Comparison of ENCODE assay signal across 9 mouse cellular contexts in the genomic region with DNA sequence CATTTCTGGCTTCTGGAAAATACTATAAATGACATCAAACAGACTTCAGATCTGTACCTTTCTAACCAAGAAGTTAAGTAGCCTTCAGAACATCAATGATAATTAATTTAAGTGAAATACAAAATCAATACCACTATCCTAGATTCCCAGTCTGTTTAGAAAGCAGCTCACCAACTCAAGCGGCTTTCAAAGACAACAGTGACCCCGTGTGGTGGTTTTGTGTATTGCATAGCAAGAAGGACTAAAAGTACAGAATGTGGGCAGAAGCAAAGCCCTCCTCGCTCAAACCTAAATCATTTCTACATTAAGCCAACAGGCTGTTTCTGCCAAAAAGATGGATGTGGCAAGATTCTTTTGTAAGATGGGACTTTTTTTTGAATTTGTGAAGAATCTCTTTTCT.
DNase-seq lines count a peak whose midpoint lies in the region; ATAC-seq and TF ChIP-seq lines count a peak whose summit lies in the region.
"Had no signal": no experiment of that assay in that cellular context is flagged by ENCODE, and none has a peak within 500 bp of the region (broad histone marks: within the 10 kb centered on the region; RNA-seq: fewer than 3 reads in every experiment).

No protein-coding gene starts in this region.

- H3K4me2 ChIP-seq in kidney, postnatal 0 days (ENCODE audit: low read length): no peak overlapping the region
- no peak overlapping the region for H3K4me2 ChIP-seq in liver, embryonic 11.5 days
- H3K4me2 ChIP-seq: limb, embryonic 12.5 days had no signal

- ATAC-seq in frontal cortex, adult (ENCODE audit: low TSS enrichment): peak; percentile 81
- ATAC-seq in kidney, postnatal 0 days (replicated peaks; ENCODE audit: low FRiP score, low read depth): no peak
- no peak for ATAC-seq in liver, embryonic 11.5 days (replicated peaks; ENCODE audit: low FRiP score)
- ATAC-seq in inflammation-experienced regulatory T-cells, adult 6 months: no peak

- no peak overlapping the region for H3K4me3 ChIP-seq in kidney, postnatal 0 days (replicated peaks; ENCODE audit: low read depth, low read length)
- no peak overlapping the region for H3K4me3 ChIP-seq in liver, embryonic 11.5 days (ENCODE audit: low read depth, low read length)
- H3K4me3 ChIP-seq: limb, embryonic 12.5 days had no signal

- no peaks in the 10 kb centered on the region for H3K27me3 ChIP-seq in kidney, postnatal 0 days (ENCODE audit: insufficient read depth, low read length)
- H3K27me3 ChIP-seq in liver, embryonic 11.5 days (replicated peaks; ENCODE audit: control insufficient read depth, insufficient read depth, low read length): no peaks in the 10 kb centered on the region
- H3K27me3 ChIP-seq: limb, embryonic 12.5 days had no signal

- 4% methylated on average over 3 of the region's 3 CpGs for WGBS in kidney, postnatal 0 days
- 5% methylated on average over 3 of the region's 3 CpGs for WGBS in liver, embryonic 11.5 days

- no peak overlapping the region for H3K27ac ChIP-seq in kidney, postnatal 0 days
- no peak overlapping the region for H3K27ac ChIP-seq in liver, embryonic 11.5 days (ENCODE audit: low read depth, low read length)
- H3K27ac ChIP-seq: limb, embryonic 12.5 days had no signal

- no peak overlapping the region for H3K9ac ChIP-seq in kidney, postnatal 0 days (ENCODE audit: low read depth, low read length)
- no peak overlapping the region for H3K9ac ChIP-seq in liver, embryonic 11.5 days (ENCODE audit: low read depth, low read length)
- H3K9ac ChIP-seq: limb, embryonic 12.5 days had no signal

- peak; percentile 74 for DNase-seq in 416B (ENCODE audit: low read depth)
- peak; percentile 74 for DNase-seq in ES-CJ7 (ENCODE audit: low read depth, low spot score)
- peak; percentile 72 for DNase-seq in c-Kit-positive CD71-positive TER-119-positive erythroid progenitor cells, embryonic 14.5 days (ENCODE audit: low spot score)
- DNase-seq in kidney, postnatal 0 days (ENCODE audit: low spot score): peak; percentile 87
- peak; percentile 72 for DNase-seq in liver, embryonic 11.5 days (ENCODE audit: low spot score)
- DNase-seq in right cerebral cortex, postnatal 10 days (ENCODE audit: low spot score in 2 of 2): peak; percentile 90 to 94

- peak; percentile 98 for TF ChIP-seq CTCF in kidney, postnatal 0 days (IDR thresholded peaks at IDR 0.05; ENCODE audit: low read depth)

- no peaks in the 10 kb centered on the region for H3K36me3 ChIP-seq in kidney, postnatal 0 days (ENCODE audit: insufficient read depth, low read length)
- no peaks in the 10 kb centered on the region for H3K36me3 ChIP-seq in liver, embryonic 11.5 days (ENCODE audit: control insufficient read depth, insufficient read depth, low read length)
- H3K36me3 ChIP-seq: limb, embryonic 12.5 days had no signal

- no peaks in the 10 kb centered on the region for H3K4me1 ChIP-seq in kidney, postnatal 0 days (replicated peaks; ENCODE audit: insufficient read depth, low read length)
- H3K4me1 ChIP-seq in liver, embryonic 11.5 days (replicated peaks; ENCODE audit: control insufficient read depth, insufficient read depth, low read length): no peaks in the 10 kb centered on the region; the same call in 1 of the 2 replicates
- H3K4me1 ChIP-seq: limb, embryonic 12.5 days had no signal

- no peaks in the 10 kb centered on the region for H3K9me3 ChIP-seq in kidney, postnatal 0 days (replicated peaks; ENCODE audit: low read length)
- no peaks in the 10 kb centered on the region for H3K9me3 ChIP-seq in liver, embryonic 11.5 days (ENCODE audit: control insufficient read depth, low read length)
- H3K9me3 ChIP-seq: limb, embryonic 12.5 days had no signal
